Mouse (Mus musculus) heart, postnatal 25 days (tissue): Measurements from ENCODE around the gene Zfand3. TPM values are rescaled to one million over a fixed set of nuclear protein-coding genes. Genes with fewer than 3 reads are reported as not detected.

Experiments
- DNase-seq: peaks from one replicate; pipeline ENCODE4 v3.0.0; 2022; ENCODE audit warnings: low spot score
- intact Hi-C: fragments of 180-260 bp; cut with DNase I; formaldehyde crosslinking; loops from one replicate; pipeline ENCODE4 v1.15.1; 2025
- total RNA-seq, 2 experiments: library from RNA; stranded (reverse); gene quantifications; 2 replicates each; pipeline ENCODE4 v1.2.3; 2021

Zfand3 gene
- total RNA-seq, 2 experiments from 2014 or later, result 127 to 128 TPM

DNA sequence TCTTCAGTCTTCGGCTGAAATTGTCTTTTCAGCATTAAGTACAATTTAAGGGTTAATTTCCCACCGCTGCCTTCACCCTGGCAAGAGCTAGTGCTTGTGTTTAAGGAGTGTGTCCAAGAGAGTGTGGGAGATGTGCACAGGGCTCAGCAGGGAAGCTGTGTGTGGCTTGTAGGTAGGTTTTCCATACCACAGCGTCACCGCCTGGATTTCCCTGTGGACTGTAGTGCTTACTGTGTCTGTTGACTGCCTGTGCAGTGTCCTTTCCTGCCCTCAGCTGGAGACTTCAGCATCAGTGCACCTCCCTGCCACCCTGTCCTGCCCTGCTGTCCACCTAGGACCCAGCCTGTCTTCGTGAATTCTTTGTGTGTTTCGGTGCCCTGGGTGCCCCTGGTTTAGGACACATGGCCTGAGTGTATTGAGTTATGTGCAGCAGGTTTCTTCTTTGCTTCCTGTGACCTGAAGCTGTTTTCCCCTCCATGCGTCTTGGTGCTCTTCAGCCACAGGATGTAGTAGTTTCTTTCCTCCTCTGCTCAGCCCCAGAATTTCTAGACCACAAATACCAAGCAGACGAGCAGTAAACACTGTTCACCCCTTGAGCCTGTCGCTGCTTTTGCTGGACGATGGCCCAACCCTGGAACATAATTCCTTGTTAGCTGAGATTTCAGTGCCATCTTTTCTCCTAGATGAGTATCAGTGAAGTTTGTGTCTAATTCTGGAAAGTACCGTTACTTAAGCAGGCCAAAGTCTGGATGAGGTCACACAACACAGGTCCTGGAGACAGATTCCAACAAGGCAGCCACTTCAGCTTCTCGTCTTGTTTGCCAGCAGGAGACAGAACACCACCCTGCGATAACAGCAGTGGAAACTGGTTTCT is 195.1 kb downstream of the Zfand3 start:
- DNase-seq, result no peak
- intact Hi-C loops, result loop anchor here (5.0 to 10.0 kb wide), 3 partner anchors 87 to 222 kb away; no protein-coding TSS in a partner anchor

DNA sequence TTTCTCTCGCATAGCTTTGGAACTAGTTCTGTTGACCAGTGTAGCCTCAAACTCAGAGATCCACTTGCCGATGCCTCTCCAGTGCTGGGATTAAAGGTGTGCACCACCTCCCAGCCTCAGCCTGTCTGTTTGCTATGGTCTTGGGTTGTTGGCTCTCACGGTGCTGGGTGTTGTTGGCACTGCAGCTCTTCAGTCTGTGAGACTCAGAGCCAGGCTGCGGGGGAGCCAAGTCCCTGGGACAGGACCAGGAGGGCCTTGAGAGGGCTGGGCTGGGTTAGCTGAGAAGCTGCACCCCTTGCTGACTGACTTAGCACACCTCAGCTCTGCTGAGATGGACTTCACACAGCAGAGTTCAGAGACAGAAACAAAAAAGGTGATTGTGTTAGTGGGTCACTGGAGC is 195.8 kb downstream of the Zfand3 start:
- DNase-seq, result no peak
- intact Hi-C loops, result no loop called here

DNA sequence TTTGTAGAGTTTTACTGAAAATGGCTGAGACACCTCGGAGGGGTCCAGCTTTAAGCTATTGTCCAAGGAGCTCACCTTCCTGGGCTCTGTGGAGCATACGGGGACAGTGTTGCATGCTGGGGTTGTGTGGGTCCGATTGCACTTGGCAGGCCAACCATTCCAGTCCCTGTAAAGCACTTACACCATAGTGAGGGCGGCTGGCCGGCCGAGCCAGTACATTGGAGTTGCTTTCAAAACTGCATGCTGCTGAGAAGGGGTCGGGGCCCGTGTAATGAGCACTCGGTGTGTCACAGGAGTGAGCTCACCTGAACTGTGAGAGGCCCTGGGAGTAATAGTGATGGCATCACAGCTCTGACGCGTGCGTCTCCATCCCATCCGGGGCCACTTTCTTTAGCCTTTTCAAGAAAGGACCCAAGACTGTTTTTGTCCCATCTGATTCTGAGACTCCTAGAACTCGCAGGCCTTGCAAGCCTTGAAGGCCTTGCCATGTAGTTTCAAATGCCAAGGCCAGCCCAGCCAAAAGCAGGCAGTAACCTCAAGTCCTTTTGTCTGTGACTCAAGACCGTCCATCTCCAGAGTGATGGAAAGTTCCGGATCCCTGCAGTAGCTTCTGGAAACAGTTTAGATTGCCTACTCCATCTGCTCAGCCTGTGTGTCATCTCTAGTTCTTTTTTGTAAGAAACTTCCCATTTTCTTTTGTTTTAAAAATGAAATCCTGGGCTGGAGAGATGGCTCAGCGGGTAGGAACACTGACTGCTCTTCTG is 200.7 kb downstream of the Zfand3 start:
- DNase-seq, result no peak
- intact Hi-C loops, result no loop called here

DNA sequence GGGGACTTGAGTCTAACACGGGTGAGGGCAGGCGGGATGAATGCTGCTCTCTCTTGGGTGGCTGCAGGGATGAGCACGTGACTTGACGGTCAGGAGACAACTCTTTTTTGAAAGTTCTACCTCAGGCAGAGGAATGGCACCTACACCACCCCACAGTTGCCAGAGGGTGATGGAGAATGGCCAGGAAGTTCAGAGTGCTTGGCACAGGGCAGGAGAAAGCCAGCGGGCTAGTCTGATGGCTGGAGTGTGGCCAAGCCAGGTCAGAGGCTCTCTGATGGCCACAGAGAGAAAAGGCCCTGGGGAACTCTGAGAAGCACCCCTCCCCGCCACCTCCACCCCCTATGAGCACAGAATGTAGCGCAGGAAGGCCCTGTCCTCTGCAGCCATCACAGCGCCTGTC is 205.7 kb downstream of the Zfand3 start:
- intact Hi-C loops, result no loop called here
- no peak for DNase-seq

DNA sequence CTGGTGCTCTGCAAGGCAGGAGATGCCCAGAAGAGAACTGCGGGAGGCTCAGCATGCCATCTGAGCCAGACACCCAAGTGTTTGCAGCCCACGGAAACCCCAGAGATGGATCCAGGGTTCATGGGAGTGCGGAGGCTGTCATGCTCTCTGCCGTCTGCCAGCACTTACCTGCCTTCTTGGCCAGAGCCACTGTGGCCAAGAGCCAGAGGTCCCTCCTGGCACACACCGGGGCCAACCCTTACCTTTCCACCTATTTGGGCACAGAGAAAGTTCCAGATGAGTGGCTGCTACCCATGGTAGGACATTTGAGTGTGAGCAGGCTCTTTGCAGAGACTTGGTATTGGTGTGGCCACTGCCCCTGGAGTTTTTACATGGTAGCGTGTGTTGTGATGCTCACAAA is 206.4 kb downstream of the Zfand3 start:
- DNase-seq, result no peak
- intact Hi-C loops, result no loop called here

DNA sequence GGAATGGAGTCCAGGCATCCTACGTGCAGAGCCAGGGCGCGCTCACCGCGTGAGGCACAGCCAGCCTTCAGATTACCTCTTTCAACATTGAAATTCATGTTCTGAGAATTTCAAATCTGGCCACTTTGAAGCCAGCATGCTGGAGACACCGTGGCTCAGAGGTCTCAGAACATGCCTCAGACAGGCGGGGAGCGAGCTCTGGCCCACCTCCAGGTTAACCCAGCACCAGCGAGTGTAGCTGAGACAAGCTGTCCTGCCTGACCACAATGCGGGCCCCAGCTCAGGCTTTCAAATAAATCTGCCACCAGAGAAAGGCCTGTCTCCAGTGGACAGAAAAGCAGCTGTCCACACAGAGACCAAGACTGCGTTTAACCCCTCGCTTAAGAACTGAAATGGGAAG is 208.1 kb downstream of the Zfand3 start:
- no peak for DNase-seq
- intact Hi-C loops, result no loop called here

DNA sequence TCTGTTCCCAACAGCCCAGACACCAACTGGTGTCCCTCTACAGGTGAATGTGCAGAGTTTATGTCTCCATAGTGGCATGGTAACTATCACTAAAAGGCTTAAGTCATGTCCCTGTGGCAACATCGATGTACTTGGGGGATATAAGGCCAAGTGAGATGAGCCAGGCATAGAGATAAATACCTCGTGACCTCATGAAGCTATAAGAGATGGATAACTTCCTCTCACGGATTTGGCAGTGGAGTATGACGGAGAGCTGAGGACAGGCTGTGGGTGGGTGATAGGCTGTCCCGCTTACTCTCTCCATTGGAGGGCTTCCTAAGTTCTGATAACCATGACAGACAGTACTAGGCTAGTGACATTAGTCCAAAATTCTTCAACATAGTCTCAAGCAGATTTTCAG is 208.8 kb downstream of the Zfand3 start:
- intact Hi-C loops, result no loop called here
- no peak for DNase-seq

DNA sequence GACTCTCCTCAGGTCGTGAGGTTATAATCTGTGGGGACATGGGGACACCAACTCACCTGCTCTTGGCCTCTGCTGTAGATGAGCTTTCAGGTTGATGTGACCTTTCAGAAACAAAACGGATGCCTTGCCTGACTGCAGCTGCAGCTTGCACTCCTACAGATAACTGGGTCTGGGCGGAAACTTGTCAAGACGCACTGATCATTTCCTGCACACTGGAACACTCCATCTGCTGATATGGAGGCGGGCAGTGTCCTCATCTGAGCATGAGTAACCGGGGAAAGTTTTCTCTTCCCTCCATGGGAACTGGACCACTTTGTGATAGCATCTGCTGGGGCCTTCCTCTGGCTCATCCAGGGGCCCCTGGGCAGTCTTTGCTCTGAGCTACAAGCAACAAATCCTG is 209.9 kb downstream of the Zfand3 start:
- intact Hi-C loops, result no loop called here
- no peak for DNase-seq

DNA sequence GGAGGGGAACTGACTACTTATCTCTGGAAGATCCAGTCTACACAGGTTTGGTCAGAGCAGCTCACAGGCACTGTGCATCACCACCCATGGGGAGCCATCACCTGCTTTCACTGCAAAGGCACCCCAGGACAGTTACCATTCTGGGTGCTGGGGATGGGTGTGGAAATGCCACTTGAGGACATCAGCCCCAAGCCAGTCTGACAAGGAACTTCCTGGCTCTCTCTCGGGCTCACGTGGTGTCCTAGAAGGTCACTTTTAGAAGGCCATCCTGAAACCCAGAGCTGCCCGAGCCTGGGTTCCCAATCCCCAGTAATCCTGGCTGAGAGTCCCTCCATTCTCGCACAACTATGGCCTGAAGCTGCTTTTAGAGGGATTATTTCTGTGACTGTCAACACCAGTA is 211.2 kb downstream of the Zfand3 start:
- no peak for DNase-seq
- intact Hi-C loops, result no loop called here

DNA sequence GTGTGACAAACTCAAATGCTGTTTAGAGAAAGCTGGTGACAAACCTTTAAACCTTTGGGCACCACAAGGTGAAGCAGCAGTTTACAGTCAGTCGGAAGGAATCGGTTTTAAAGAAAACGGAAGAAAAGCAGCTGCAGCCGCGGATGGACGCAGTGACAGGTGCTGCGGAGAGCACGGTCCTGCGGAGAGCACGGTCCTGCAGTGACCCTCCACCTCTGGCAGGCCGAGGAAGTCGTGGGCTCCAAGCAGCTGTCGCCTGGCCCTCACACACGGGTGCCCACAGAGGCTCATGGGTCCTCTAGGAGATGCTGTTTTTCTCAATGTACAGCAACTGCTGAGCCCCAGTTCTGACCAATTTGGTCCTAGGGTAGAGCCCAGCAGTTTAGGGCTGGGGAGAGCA is 217.1 kb downstream of the Zfand3 start:
- intact Hi-C loops, result no loop called here

DNA sequence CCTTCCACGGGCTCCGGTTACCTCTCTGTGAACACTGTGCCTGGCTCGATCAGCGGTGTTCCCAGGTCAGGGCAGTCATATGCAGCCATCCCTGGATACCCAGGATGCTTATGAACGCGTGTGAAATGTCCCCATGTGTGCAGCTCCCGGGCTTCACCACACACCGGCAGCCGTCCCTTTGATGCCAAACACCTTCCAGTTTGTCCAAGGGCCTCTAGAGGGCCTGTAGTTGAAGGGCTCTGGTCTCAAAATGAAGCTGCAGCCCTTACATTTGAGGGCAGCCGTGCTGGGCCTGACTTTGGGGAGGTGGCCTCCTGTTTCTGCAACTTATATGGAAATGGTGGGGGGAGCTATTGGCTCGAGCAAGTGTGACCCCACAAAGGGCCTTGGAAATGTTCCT is 217.8 kb downstream of the Zfand3 start:
- no peak for DNase-seq
- intact Hi-C loops, result no loop called here

More for the DNA sequence above, 217.1 kb downstream of the Zfand3 start:
- DNase-seq, result no peak

DNA sequence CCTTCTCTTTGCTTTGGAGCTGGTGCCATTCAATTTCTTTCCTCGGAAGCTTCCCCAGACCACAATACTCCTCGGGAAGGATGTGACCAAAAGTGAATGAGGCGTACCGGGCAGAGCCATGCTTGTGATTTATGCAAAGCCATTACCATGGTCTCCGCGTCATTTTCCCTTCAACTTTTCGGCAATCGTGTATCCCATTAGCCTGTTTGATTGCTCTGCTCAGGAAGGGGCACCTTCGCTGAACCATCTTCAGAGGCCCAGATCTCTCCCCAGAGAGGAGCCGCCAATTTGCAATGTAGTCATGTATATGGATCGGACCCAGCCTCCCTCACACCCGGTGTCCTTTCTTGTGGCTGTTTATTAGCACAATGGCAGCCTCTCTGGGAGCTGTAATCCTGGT is 218.3 kb downstream of the Zfand3 start:
- no peak for DNase-seq
- intact Hi-C loops, result no loop called here

DNA sequence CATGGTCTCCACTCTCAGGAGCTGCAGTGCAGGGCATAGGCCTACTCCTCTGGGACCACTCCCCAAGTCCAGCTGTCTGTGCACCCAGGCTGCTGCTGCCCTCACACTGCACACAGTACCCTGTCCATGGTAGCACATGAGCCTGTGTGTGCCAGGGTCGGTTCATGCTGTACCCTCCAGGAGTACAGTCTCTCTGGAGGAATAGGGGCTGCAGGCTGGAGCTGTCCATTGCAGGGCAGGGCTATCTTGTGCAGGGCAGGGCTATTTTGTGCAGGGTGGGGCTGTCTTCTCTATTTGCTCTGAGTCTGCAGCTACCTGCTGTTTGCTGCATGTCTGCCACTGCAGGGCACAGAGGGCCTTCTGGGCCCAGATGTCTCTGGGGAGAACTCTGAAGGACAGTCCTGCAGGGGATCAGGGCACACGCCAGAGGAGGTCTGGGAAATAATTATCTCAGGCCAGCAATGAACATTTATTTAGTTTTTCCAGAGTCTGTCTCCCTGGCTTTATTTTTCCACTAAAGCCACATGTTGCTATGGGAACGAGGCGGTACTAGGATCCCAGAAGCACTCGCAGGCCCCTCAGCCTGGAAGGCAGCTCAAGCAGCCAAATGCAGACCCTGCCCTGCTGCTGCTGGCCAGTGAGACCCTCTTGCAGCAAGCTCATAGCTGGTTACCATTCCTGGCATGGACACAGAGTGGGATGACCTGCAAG is 220.7 kb downstream of the Zfand3 start:
- intact Hi-C loops, result no loop called here
- DNase-seq, result no peak

DNA sequence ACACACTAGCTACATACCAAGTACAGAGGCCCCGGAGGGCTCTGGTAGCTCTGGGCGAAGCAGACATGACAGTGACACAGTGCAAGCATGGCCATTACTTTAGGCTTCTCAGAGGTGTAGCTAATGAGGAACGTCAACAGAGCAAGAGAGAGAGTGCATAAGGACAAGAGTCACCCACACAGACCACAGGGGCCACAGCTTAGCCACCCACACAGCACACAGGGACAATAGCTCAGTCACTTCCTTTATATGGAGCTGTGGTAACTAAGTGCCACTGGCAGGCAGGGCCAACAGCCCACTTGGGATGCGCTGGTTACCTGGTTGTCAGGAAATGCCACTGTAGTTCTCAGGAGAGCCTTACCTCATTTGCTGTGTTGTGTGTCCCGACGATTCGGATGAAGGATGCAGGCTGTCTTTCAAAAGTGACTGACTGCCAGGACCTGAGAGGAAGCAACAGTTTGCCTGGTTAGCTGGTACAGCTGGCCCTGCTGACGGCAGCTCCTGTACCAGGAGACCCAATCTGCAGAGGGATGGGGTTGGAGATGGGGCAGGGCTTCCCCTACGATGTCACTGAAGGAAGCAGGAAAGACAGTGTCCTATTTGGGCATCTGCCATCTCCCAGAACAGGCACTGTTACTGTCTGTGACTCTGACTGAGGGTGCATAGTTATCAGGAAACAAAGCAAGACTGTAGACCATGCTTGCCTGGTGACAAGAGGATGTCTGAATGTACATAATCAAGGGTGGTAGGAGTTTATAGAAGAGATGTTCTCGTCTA is 224.1 kb downstream of the Zfand3 start:
- intact Hi-C loops, result no loop called here
- no peak for DNase-seq

DNA sequence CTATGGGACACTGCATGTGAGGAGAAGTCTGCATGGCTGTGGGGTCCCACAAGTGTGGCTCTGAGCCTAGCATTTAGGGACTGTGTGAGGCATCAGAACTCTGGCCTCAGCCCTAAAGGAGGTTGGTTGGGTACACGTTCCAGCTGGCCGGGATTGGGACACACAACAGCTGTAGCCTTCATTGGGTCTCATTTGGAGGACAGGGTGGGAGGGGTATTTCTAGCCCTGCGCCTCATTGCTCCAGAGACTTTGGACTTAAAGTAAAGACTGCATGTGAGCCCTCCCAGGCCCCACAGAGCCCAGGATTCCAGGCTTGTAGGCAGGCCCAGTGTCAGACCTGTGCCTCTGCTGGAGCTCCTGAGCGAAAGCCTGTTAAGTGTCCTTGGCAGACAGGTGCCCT is 225.9 kb downstream of the Zfand3 start:
- intact Hi-C loops, result no loop called here
- DNase-seq, result no peak

DNA sequence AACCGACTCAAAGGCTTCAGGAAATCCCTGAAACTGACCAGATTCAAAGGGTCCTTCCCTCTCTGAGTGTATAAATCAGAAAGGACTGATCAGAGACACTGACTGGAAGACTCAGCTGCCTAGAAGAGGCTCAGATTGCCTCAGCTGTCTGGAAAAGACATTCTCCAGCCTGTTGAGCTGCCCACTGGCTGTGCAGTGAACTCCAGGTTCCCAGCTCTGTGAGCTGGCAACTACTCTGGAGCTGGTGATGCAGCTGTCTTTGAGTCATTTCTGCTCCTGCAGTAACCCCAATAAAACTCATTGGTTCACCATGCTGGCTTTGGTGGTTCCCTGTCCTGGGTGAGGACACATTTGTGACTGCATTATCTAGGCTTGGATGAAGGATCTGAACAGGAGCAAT is 226.9 kb downstream of the Zfand3 start:
- intact Hi-C loops, result no loop called here
- DNase-seq, result no peak

DNA sequence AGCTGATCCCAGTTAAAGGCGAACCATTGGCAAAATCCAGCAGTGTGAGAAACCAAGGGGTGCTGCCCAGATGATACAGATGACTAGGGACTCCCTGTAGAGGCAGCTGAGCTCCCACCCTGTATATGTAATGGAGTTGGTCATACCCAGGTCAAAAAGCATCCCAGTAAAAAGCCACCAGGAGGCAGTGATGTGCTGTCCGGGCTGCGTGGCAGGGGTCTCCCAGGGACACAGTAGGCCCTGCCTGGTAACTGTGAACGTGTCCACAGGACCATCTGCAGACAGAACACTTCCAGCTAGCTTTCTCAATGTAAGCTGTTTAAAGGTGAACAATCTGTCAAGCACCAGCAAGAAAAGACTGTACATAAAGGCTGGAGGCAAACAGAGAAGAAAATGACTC is 228.2 kb downstream of the Zfand3 start:
- intact Hi-C loops, result no loop called here
- DNase-seq, result no peak

DNA sequence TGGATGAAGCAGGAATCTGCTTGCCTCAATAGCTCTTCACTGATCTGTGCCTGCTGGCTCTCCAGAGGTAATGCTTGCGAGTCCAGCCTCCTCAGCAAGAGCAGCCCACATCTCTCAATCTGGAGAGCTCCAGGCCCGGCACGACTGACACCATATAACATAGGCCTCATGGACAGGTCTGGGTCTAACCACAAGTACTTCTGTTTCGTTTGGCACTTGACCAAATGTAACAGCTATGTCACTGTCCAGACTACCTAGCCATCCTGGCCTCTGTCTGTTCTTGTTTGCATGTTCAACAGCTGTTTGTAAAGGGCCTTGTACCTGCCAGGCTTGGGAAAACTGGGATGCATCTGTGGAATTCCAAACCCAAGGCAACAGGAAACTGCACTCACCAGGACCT is 230.8 kb downstream of the Zfand3 start:
- DNase-seq, result no peak
- intact Hi-C loops, result no loop called here

DNA sequence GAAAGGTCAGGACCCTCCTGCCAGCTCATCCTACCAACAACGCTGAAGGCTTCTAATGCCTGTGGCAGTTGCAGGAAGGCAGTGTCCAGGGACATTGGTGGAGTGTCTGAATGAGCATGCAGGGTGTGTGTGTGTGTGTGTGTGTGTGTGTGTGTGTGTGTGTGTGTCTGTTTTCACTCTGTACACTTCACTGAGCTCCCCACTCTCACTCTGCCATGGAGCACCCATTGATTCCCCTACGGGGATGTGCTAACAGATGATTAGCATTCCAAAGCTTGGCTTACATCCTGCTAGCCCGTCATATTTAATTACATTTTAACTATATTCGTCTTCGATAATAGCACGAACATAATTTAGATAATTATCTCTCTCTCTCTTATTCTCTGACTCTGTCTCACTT is 232.1 kb downstream of the Zfand3 start:
- intact Hi-C loops, result no loop called here
- DNase-seq, result no peak

DNA sequence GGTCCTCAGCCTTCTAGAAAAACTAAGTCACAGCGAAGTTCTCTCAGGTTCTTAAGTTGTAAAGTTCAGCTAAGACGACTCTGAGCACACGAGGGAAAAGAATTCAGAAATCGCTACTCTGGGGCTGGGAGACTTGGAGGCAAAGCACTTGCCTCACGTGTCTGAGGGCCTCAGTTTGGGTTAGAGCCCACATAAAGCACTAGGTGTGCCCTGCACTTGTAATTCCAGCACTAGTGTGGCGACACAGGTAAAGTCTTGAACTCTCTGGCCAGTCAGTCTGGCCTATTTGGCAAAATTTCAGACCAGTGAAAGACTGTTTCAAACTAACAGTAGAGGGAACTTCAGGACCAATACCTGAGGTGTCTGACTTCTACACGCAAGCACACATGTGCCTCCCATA is 233.1 kb downstream of the Zfand3 start:
- intact Hi-C loops, result no loop called here

More for the DNA sequence above, 233.1 kb downstream of the Zfand3 start:
- no peak for DNase-seq
